Mouse (Mus musculus): ENCODE measurements around the gene Sap30bp. TPM values are rescaled to one million over a fixed set of nuclear protein-coding genes. Genes with fewer than 3 reads are reported as not detected.

The Sap30bp gene
- total and polyA plus RNA-seq, 2 experiments from 2014 or later: 49.5 to 60.4 TPM

- H3K4me1 ChIP-seq (ENCODE audit: insufficient read depth): no peaks in the 10 kb centered on the region
- H3K4me2 ChIP-seq (ENCODE audit: low read depth): peak overlapping the region; percentile 56
- H3K36me3 ChIP-seq (ENCODE audit: insufficient read depth): no peaks in the 10 kb centered on the region; the same call in 1 of the 2 replicates
- H3K27ac ChIP-seq (ENCODE audit: low read depth, low read length): peak overlapping the region; percentile 57; the same call in 1 of the 2 replicates
- peak overlapping the region; percentile 45 for H3K9ac ChIP-seq
- no peaks in the 10 kb centered on the region for H3K9me3 ChIP-seq (ENCODE audit: low read length)
- ATAC-seq (no peak), DNase-seq (no peak)
- WGBS: 26% methylated on average over 13 of the region's 14 CpGs
- no peaks in the 10 kb centered on the region for H3K27me3 ChIP-seq (ENCODE audit: insufficient read depth, low read length)
- peak overlapping the region; percentile 48 for H3K4me3 ChIP-seq (ENCODE audit: low read depth, low read length)
- no peak for TF ChIP-seq CTCF (IDR thresholded peaks at IDR 0.05; ENCODE audit: low read depth)
Observed at GRCm38 (mm10) chr11:116011529-116012261, 78.6 kb downstream of the Sap30bp start.

GRCm38 (mm10) chr11:116012262-116012947 lies 79.3 kb downstream of the Sap30bp start, which contains the start of gene Galk1:
TSS of gene Galk1 (minus strand) at chr11:116012719.
- Histone ChIP-seq H3K27me3 (ENCODE audit: insufficient read depth, low read length) (no peaks in the 10 kb centered on the region), H3K9me3 (ENCODE audit: low read length) (no peaks in the 10 kb centered on the region), H3K4me3 (ENCODE audit: low read depth, low read length) (peak within 1 kb of the TSS; percentile 48), H3K27ac (ENCODE audit: low read depth, low read length) (peak within 1 kb of the TSS; percentile 57; the same call in 1 of the 2 replicates), H3K4me1 (ENCODE audit: insufficient read depth) (no peaks in the 10 kb centered on the region), H3K9ac (peak within 1 kb of the TSS; percentile 45), H3K4me2 (ENCODE audit: low read depth) (peak within 1 kb of the TSS; percentile 56), H3K36me3 (ENCODE audit: insufficient read depth) (no peaks in the 10 kb centered on the region; the same call in 1 of the 2 replicates)
- ATAC-seq (peak; percentile 83), DNase-seq (peak; percentile 79)
- under 1% methylated on average over 54 of the region's 55 CpGs for WGBS
- no peak for TF ChIP-seq CTCF (IDR thresholded peaks at IDR 0.05; ENCODE audit: low read depth)

DNA sequence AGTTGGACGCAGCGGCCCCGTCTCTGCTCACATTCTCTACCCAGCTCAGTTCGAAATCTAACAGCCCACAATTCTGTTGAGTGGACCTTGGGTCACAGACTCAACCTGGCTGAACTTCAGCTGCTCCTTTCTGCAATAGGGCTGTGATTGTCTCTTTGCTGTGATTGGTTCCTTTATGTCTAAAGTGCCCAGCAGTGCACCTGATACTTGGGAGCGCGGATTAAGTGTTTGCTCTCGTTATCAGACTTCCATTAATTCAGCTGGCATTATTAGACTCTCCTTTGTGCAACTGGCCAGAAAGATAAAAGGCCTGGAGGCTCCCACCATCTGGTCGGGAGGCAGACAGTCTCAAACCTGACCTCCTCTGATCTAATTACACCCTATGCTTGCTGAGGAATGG lies 81.7 kb downstream of the Sap30bp start:
- Histone ChIP-seq H3K4me3 (ENCODE audit: low read depth, low read length) (no peak overlapping the region), H3K4me1 (ENCODE audit: insufficient read depth) (no peaks in the 10 kb centered on the region), H3K9ac (no peak overlapping the region), H3K36me3 (ENCODE audit: insufficient read depth) (no peaks in the 10 kb centered on the region), H3K27ac (ENCODE audit: low read depth, low read length) (no peak overlapping the region), H3K4me2 (ENCODE audit: low read depth) (no peak overlapping the region), H3K27me3 (ENCODE audit: insufficient read depth, low read length) (no peaks in the 10 kb centered on the region), H3K9me3 (ENCODE audit: low read length) (no peaks in the 10 kb centered on the region)
- WGBS: 43% methylated on average over 8 of the region's 8 CpGs
- DNase-seq: no peak
- TF ChIP-seq CTCF (IDR thresholded peaks at IDR 0.05; ENCODE audit: low read depth): no peak
- no peak for ATAC-seq

Other genes starting within 250 kb of the Sap30bp start
- 88.2 and 91.9 TPM in 2 replicates for gene Grb2, start 224.7 kb upstream of the Sap30bp start, total RNA-seq (2014; rRNA removed)
- gene Grb2, start 224.7 kb upstream of the Sap30bp start, polyA plus RNA-seq (2015; fragmentation: Nextera tagmentation; extraction: Ambion mirVana): 153 and 162 TPM in 2 replicates
- 16.7 and 19.3 TPM in 2 replicates for gene Tmem94, start 167.8 kb upstream of the Sap30bp start, total RNA-seq (2014; rRNA removed)
- gene Tmem94, start 167.8 kb upstream of the Sap30bp start, polyA plus RNA-seq (2015; fragmentation: Nextera tagmentation; extraction: Ambion mirVana): 12.1 and 14.9 TPM in 2 replicates
- 14.5 and 14.7 TPM in 2 replicates for gene Caskin2, start 119.6 kb upstream of the Sap30bp start, total RNA-seq (2014; rRNA removed)
- gene Caskin2, start 119.6 kb upstream of the Sap30bp start, polyA plus RNA-seq (2015; fragmentation: Nextera tagmentation; extraction: Ambion mirVana): 4.5 and 6.1 TPM in 2 replicates
- 23.5 and 25.5 TPM in 2 replicates for gene Tsen54, start 118.6 kb upstream of the Sap30bp start, total RNA-seq (2014; rRNA removed)
- 16.8 and 18.1 TPM in 2 replicates for gene Tsen54, start 118.6 kb upstream of the Sap30bp start, polyA plus RNA-seq (2015; fragmentation: Nextera tagmentation; extraction: Ambion mirVana)
- 2.7 and 4.0 TPM in 2 replicates for gene Llgl2, start 109.2 kb upstream of the Sap30bp start, total RNA-seq (2014; rRNA removed)
- 0.72 and 1.1 TPM in 2 replicates for gene Llgl2, start 109.2 kb upstream of the Sap30bp start, polyA plus RNA-seq (2015; fragmentation: Nextera tagmentation; extraction: Ambion mirVana)
- not detected in 2 replicates for gene Myo15b, start 74.9 kb upstream of the Sap30bp start, total RNA-seq (2014; rRNA removed)
- gene Myo15b, start 74.9 kb upstream of the Sap30bp start, polyA plus RNA-seq (2015; fragmentation: Nextera tagmentation; extraction: Ambion mirVana): 0.01 TPM in 1 of 2 replicates, not detected in the other
- 0.95 and 1.0 TPM in 2 replicates for gene Smim5, start 33.3 kb upstream of the Sap30bp start, total RNA-seq (2014; rRNA removed)
- 2.4 and 2.5 TPM in 2 replicates for gene Smim5, start 33.3 kb upstream of the Sap30bp start, polyA plus RNA-seq (2015; fragmentation: Nextera tagmentation; extraction: Ambion mirVana)
- not detected in 2 replicates for gene Smim6, start 21.3 kb upstream of the Sap30bp start, total RNA-seq (2014; rRNA removed)
- 0.27 TPM in 1 of 2 replicates, not detected in the other for gene Smim6, start 21.3 kb upstream of the Sap30bp start, polyA plus RNA-seq (2015; fragmentation: Nextera tagmentation; extraction: Ambion mirVana)
- 14.5 and 18.9 TPM in 2 replicates for gene Recql5, start 195 bp downstream of the Sap30bp start, total RNA-seq (2014; rRNA removed)
- 6.9 and 8.4 TPM in 2 replicates for gene Recql5, start 195 bp downstream of the Sap30bp start, polyA plus RNA-seq (2015; fragmentation: Nextera tagmentation; extraction: Ambion mirVana)
- 0.46 and 1.1 TPM in 2 replicates for gene Itgb4, start 41.4 kb downstream of the Sap30bp start, total RNA-seq (2014; rRNA removed)
- gene Itgb4, start 41.4 kb downstream of the Sap30bp start, polyA plus RNA-seq (2015; fragmentation: Nextera tagmentation; extraction: Ambion mirVana): 0.93 and 1.3 TPM in 2 replicates
- 42.6 and 52.2 TPM in 2 replicates for gene Galk1, start 79.4 kb downstream of the Sap30bp start, total RNA-seq (2014; rRNA removed)
- gene Galk1, start 79.4 kb downstream of the Sap30bp start, polyA plus RNA-seq (2015; fragmentation: Nextera tagmentation; extraction: Ambion mirVana): 61.1 and 66.4 TPM in 2 replicates
- 730 and 936 TPM in 2 replicates for gene H3f3b, start 94.7 kb downstream of the Sap30bp start, total RNA-seq (2014; rRNA removed)
- 2,422 and 2,718 TPM in 2 replicates for gene H3f3b, start 94.7 kb downstream of the Sap30bp start, polyA plus RNA-seq (2015; fragmentation: Nextera tagmentation; extraction: Ambion mirVana)
- 38.9 and 43.8 TPM in 2 replicates for gene Unk, start 97.0 kb downstream of the Sap30bp start, total RNA-seq (2014; rRNA removed)
- gene Unk, start 97.0 kb downstream of the Sap30bp start, polyA plus RNA-seq (2015; fragmentation: Nextera tagmentation; extraction: Ambion mirVana): 18.7 and 22.5 TPM in 2 replicates
- 0.46 and 0.86 TPM in 2 replicates for gene Unc13d, start 144.7 kb downstream of the Sap30bp start, total RNA-seq (2014; rRNA removed)
- gene Unc13d, start 144.7 kb downstream of the Sap30bp start, polyA plus RNA-seq (2015; fragmentation: Nextera tagmentation; extraction: Ambion mirVana): 0.29 and 0.58 TPM in 2 replicates
- 94.7 and 130 TPM in 2 replicates for gene Wbp2, start 153.7 kb downstream of the Sap30bp start, total RNA-seq (2014; rRNA removed)
- gene Wbp2, start 153.7 kb downstream of the Sap30bp start, polyA plus RNA-seq (2015; fragmentation: Nextera tagmentation; extraction: Ambion mirVana): 281 and 287 TPM in 2 replicates
- 10.5 and 13.0 TPM in 2 replicates for gene Trim47, start 193.9 kb downstream of the Sap30bp start, total RNA-seq (2014; rRNA removed)
- gene Trim47, start 193.9 kb downstream of the Sap30bp start, polyA plus RNA-seq (2015; fragmentation: Nextera tagmentation; extraction: Ambion mirVana): 6.6 and 7.8 TPM in 2 replicates
- gene Trim65, start 197.8 kb downstream of the Sap30bp start, total RNA-seq (2014; rRNA removed): 4.2 and 5.0 TPM in 2 replicates
- 1.2 and 1.9 TPM in 2 replicates for gene Trim65, start 197.8 kb downstream of the Sap30bp start, polyA plus RNA-seq (2015; fragmentation: Nextera tagmentation; extraction: Ambion mirVana)
- 56.7 and 67.8 TPM in 2 replicates for gene Mrpl38, start 205.6 kb downstream of the Sap30bp start, total RNA-seq (2014; rRNA removed)
- gene Mrpl38, start 205.6 kb downstream of the Sap30bp start, polyA plus RNA-seq (2015; fragmentation: Nextera tagmentation; extraction: Ambion mirVana): 60.7 and 63.6 TPM in 2 replicates
- 97.9 and 108 TPM in 2 replicates for gene Fbf1, start 234.9 kb downstream of the Sap30bp start, total RNA-seq (2014; rRNA removed)
- gene Fbf1, start 234.9 kb downstream of the Sap30bp start, polyA plus RNA-seq (2015; fragmentation: Nextera tagmentation; extraction: Ambion mirVana): 23.2 and 38.2 TPM in 2 replicates